Mouse (Mus musculus) cerebellum, adult 2 months (tissue): Measurements from ENCODE around the gene Fgfrl1. TPM values are rescaled to one million over a fixed set of nuclear protein-coding genes. Genes with fewer than 3 reads are reported as not detected.

Experiments used
- DNase-seq, 2 experiments: peaks; one replicate each; pipeline ENCODE4 v3.0.0; 2021
- H3K27ac ChIP-seq: fragments of 200-500 bp; 2 replicates; pipeline ENCODE4 v1.5.1; 2012; ENCODE audit warnings: low read length, control low read depth, inconsistent platforms; ENCODE audit not compliant: insufficient read depth
- H3K27me3 ChIP-seq: fragments of 200-500 bp; 2 replicates; pipeline ENCODE4 v1.6.1; 2012; ENCODE audit warnings: inconsistent platforms, mild to moderate bottlenecking, low read length, moderate library complexity; ENCODE audit not compliant: control insufficient read depth, insufficient read depth
- H3K4me1 ChIP-seq: fragments of 200-500 bp; 2 replicates; pipeline ENCODE4 v1.6.1; 2011; ENCODE audit warnings: low read length; ENCODE audit not compliant: control insufficient read depth, insufficient read depth
- H3K4me3 ChIP-seq: fragments of 200-500 bp; replicated peaks from 2 replicates; pipeline ENCODE3; 2011; ENCODE audit warnings: mild to moderate bottlenecking, low read depth, low read length, control low read depth; ENCODE audit not compliant: insufficient read depth
- CTCF ChIP-seq: fragments of 200-500 bp; IDR thresholded peaks from 2 replicates; pipeline ENCODE4 v1.5.1; 2011; ENCODE audit warnings: low read depth, mild to moderate bottlenecking, control low read depth, low read length, moderate library complexity, borderline replicate concordance; ENCODE audit not compliant: insufficient read depth
- POLR2A ChIP-seq: fragments of 200-500 bp; IDR thresholded peaks from 2 replicates; pipeline ENCODE4 v1.6.1; 2011; ENCODE audit warnings: low read length, control low read depth, borderline replicate concordance; ENCODE audit not compliant: insufficient read depth
- WGBS: fragments of 180-500 bp; shearing (Covaris S2); methylation state at CpG from one replicate; pipeline ENCODE4 v1.1.7; 2018; 5-methylcytosine and 5-hydroxymethylcytosine counted together
- polyA plus RNA-seq: library from polyadenylated mRNA; depleted of rRNA; stranded (reverse); fragments of >200 nt; gene quantifications from 2 replicates; pipeline ENCODE4 v1.2.3, GENCODE M21; 2012

Gene Fgfrl1
- polyA plus RNA-seq, 1 experiment: 35.8 TPM

- Histone ChIP-seq H3K4me1 (0 out of 2 replicates have a peak, but pooled peaks cover 9% of the 10 kb centered on the region), H3K27ac (no peak overlapping the region), H3K4me3 (no peak overlapping the region), H3K27me3 (no peaks in the 10 kb centered on the region)
- whole genome bisulfite sequencing: 82% methylated on average over 7 of the region's 7 CpGs
- no peak for DNase-seq
- TF ChIP-seq POLR2A (no peak), CTCF (no peak)
These were observed 27.6 kb downstream of the Fgfrl1 start for GRCm38 (mm10) chr5:108719761-108720160.

- no peak for TF ChIP-seq POLR2A
- no peak for TF ChIP-seq CTCF
- 16% methylated on average over 2 of the region's 2 CpGs for WGBS
- H3K4me3 ChIP-seq: no peak overlapping the region
These were observed 31.8 kb downstream of the Fgfrl1 start for GRCm38 (mm10) chr5:108724006-108724405.

GRCm38 (mm10) chr5:108726557-108727248 lies 34.5 kb downstream of the Fgfrl1 start:
- H3K27ac ChIP-seq: no peak overlapping the region
- peak; percentile 59 to 63 for DNase-seq
- TF ChIP-seq CTCF (peak; percentile 74), POLR2A (no peak)
- no peak overlapping the region for H3K4me3 ChIP-seq
- H3K4me1 ChIP-seq: no peaks in the 10 kb centered on the region
- 18% methylated on average over 5 of the region's 5 CpGs for WGBS
- H3K27me3 ChIP-seq: no peaks in the 10 kb centered on the region; the same call in 1 of the 2 replicates

More at GRCm38 (mm10) chr5:108724006-108724405, 31.8 kb downstream of the Fgfrl1 start:
- Histone ChIP-seq H3K27ac (no peak overlapping the region), H3K27me3 (no peaks in the 10 kb centered on the region), H3K4me1 (no peaks in the 10 kb centered on the region)
- DNase-seq: no peak

DNA sequence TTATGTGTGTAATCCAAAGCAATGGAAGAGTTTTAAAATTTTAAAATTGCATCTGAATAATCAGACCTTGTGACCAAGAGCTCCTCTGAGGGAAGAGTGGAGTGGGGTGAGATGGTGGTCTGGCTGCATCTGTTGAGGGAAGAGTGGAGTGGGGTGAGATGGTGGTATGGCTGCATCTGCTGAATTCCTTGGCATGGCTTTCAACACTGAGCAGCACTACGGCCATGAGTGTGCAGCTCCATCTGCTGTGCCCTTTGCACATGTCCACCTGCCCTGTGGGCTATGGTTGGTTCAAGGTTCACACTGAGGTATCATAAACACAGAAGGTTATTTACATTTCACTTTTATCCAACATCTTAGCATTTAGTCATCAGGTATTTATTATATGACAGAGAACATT lies 35.2 kb downstream of the Fgfrl1 start:
- WGBS: 36% methylated on average over 1 of the region's 1 CpGs
- Histone ChIP-seq H3K27ac (no peak overlapping the region), H3K4me3 (no peak overlapping the region), H3K27me3 (no peaks in the 10 kb centered on the region; the same call in 1 of the 2 replicates), H3K4me1 (no peaks in the 10 kb centered on the region)
- TF ChIP-seq POLR2A (no peak), CTCF (no peak)
- DNase-seq: no peak

- Histone ChIP-seq H3K27me3 (no peaks in the 10 kb centered on the region), H3K4me3 (no peak overlapping the region), H3K4me1 (no peaks in the 10 kb centered on the region), H3K27ac (no peak overlapping the region)
- TF ChIP-seq CTCF (no peak), POLR2A (no peak)
- 79% methylated on average over 2 of the region's 2 CpGs for WGBS
- no peak for DNase-seq
These were observed 49.7 kb downstream of the Fgfrl1 start for GRCm38 (mm10) chr5:108741844-108742243.

DNA sequence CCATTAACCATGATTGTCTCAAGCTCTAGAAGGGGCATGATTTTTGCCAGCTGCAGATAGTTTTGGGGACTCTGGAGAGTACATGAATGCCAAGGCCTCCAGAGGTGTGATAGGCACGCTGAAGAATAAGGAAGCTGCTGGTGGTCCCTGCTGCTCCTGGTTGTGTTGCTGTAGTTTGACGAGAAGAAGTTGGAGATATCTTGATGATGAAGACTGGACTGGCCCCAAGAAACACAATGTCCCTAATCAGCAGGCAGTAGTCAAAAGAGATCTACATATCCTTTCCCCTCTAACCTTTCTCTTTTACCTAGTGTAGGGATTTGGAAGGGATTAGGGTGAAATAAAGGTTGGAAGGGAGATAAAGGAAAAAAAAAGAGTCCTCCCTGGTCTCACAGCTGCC lies 50.4 kb downstream of the Fgfrl1 start:
- H3K27me3 ChIP-seq: no peaks in the 10 kb centered on the region
- no peak for TF ChIP-seq POLR2A
- TF ChIP-seq CTCF: no peak
- no peak for DNase-seq
- 61% methylated on average over 2 of the region's 2 CpGs for WGBS
- no peak overlapping the region for H3K4me3 ChIP-seq
- no peaks in the 10 kb centered on the region for H3K4me1 ChIP-seq
- H3K27ac ChIP-seq: no peak overlapping the region

DNA sequence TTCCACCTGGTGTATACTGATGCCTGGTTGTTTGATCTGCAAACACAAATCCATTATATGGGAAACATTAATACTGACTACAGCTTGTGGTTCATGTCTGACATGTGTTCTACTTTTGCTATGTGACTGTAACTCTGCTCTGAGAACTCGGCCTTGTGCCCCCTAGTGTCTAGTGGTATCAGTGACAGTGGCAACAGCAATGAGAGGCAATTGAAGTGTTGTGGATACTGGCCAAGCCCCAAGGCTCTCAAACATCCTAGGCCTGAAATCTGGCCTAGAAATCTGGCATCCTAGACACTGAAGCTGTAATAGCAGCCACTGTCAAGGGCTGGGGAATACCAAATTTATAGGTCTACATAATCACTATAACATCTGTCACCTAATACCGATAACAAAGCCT lies 51.7 kb downstream of the Fgfrl1 start:
- no peak for DNase-seq
- Histone ChIP-seq H3K4me1 (no peaks in the 10 kb centered on the region), H3K27ac (no peak overlapping the region), H3K27me3 (no peaks in the 10 kb centered on the region), H3K4me3 (no peak overlapping the region)
- TF ChIP-seq POLR2A (no peak), CTCF (no peak)
- 53% methylated on average over 2 of the region's 2 CpGs for WGBS

DNA sequence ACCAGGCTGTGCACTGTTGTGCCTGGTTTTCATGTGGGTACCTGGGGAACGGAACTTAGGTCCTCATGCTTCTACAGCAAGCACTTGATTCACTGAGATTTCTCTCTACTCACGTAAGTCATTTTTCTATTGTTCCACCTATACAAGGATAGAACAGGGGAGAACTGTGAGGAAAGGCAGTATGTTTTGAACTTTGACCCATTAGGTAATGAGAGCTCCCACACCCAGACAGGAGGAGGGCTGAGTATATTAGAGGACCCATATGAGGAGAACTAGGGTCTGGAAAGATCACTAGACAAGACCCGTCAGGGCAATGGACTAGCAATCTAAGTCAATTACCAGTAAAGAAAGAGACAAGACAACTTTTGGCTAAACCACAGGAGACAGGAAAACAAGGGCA lies 52.4 kb downstream of the Fgfrl1 start:
- Histone ChIP-seq H3K4me3 (no peak overlapping the region), H3K27ac (no peak overlapping the region), H3K27me3 (no peaks in the 10 kb centered on the region), H3K4me1 (no peaks in the 10 kb centered on the region)
- WGBS: 84% methylated on average over 3 of the region's 3 CpGs
- DNase-seq: no peak
- no peak for TF ChIP-seq CTCF
- no peak for TF ChIP-seq POLR2A
